Mouse (Mus musculus): ENCODE data around the gene Paqr5.
A peak's percentile ranks its signal among the peaks of the same experiment; 100 is the strongest.

The Paqr5 gene

DNA sequence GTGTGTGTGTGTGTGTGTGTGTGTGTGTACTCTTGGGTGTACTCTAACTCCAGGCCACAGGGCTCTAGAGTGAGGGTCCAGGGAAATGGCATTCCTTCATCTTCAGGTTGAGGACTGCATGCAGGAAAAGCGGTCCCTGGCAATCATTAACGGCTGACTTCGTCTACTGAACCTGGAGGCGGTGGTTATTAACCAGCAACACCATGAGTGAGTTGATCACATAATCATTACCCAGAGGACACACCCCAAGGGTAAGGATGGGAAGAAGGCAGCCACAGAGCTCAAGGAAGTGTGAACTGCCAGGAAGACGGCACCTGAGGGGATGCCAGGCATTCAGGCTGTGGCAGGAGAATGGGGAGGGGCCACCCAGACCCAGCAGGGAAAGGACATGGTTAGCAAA is 18.3 kb downstream of the Paqr5 start:
- peak; percentile 89 to 92 for DNase-seq

DNA sequence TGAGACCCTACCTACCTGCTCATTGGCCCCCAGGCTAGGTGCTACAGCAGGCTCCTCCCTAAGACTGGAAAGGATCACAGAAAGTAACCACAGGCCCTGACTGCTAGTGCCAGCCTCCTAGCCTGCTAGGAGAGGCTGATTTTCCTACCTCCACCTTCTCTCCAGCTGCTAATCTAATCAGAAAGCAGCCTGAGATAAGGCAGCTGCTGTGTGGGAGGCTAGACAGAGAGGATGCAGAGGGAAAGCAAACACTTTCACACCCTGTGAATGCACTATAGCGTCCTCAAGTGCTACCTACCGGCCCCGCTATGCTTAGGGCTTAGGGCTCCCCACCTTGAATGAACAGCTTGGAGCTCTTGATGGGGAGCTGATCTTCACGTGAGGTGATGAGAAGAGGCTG is 19.6 kb downstream of the Paqr5 start:
- DNase-seq: no peak

DNA sequence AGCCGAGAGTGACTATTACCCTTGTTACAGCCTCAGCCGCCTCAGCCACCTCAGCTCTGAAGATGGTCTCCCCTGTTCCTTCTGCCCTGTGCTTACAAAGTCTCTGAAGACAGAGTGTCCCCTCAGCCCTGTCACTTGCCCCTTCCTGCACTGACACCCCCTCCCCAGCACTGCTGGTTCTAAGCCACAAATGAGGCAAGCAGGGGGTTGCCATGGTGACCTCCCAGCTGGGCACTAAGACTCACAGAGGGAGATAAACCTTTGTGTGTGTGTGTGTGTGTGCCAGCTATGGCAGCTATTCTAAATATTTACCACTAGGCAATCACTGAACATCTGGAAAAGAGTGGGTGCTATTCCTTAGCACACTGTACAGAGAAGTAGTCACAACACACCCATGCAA is 23.0 kb downstream of the Paqr5 start:
- no peak for DNase-seq

DNA sequence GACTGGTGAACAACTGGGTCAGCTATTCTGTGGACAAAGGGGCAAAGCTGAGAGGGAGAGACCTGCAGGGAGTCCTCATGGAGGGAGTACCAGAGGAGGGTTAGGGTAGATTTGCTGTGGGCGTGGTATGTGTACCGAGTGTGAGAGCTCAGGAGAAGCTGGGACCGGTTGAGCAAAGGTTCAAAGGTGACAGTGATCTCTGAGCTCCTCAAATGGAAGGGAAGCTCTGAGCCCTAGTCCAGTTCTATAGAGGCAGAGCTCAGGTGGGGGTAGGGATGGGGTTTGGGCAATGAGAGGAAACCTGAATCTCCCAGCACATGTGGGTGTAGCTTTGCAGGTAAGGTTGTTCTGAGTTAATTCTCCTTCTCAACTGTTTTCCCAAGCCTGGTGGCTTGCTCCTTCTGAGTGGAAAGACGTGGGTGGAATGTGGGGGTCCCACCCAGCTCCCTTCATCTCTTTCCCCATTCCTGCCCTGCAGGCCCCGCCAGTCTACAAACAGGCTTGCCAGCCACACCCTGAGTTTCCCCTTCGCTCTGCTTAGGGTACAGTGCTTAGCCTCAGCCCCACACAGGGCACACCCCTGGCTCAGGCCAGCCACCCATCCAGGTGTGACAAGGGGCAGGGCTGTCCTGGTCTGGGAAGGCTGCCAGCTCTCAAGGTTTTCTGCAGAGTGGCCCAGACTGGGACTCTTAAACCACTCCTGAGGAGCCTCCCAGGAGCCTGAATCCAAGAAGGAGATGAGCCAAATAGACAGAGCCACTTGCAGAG is 26.8 kb downstream of the Paqr5 start:
- DNase-seq: peak; percentile 92 to 96

DNA sequence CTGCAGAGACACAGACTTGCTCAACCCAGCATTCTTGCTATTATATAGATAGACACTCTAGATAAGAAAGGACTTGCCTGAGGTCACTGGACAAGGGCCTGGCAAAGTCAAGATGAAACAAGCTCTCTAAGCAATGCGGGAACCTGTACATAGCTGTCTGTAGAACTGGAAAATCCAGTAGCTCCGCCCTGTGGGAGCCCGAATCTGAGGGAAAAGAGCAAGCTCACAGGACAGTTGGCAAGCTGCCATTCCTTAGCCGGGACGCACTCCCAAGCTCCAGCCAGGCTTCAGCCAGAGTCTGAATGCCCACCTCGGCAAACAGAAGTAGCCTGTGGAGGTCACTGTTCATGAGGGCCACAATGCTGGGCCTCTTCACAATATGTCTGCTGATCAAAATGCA is 28.8 kb downstream of the Paqr5 start:
- peak; percentile 94 to 95 for DNase-seq

DNA sequence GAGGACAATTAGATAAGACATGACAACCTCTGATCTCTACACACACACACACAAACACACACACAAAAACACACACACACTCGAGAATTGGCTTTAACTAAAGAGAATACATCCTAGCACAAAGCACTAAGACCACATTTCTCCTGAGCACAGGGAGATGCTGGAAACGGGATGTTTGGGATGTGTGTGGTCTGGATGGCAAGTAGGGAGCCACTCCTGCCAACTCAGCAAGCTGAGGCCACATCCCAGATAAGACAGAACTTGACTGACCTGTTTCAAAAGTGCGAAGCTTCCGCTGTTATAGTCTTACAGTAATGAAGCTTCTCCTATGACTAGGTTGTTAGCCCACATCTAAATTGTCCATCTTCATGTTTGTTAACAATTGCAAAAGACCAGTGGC is 35.5 kb downstream of the Paqr5 start:
- DNase-seq: no peak

DNA sequence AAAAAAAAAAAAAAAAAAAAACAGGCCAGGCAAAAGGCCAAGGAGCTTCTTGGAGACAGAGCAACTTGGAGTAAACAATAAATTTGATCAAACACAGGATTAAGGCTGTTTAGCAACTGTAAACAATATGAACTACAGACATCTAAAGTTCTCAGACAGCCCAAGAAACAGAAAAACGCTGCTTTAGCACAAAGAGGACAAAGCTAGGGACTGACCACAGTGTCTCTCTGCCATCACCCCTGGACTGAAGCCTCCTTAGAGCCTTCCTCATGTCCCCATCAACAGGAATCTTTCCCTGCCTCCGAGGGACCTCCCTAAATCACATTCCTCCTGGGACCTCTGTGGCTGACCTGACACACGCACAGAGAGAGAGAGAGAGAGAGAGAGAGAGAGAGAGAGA is 35.9 kb downstream of the Paqr5 start:
- DNase-seq: no peak

DNA sequence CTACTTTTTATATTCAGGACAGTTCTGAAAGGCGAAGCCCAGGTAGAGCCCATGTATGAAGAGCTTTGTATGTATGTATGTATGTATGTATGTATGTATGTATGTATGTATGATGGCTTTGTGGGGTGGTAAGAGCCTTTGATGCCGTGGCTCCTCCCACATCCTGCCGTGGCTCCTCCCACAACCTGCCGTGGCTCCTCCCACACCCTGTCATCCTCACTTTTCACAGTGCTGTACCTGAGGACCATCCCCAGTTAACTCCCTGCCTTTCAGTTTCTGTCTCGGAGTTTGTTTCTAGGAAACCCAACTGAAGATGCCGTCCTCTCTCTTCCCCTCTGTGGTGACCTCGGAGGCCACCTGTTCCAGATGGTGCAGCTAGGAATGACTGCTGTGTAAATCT is 40.6 kb downstream of the Paqr5 start:
- no peak for DNase-seq

DNA sequence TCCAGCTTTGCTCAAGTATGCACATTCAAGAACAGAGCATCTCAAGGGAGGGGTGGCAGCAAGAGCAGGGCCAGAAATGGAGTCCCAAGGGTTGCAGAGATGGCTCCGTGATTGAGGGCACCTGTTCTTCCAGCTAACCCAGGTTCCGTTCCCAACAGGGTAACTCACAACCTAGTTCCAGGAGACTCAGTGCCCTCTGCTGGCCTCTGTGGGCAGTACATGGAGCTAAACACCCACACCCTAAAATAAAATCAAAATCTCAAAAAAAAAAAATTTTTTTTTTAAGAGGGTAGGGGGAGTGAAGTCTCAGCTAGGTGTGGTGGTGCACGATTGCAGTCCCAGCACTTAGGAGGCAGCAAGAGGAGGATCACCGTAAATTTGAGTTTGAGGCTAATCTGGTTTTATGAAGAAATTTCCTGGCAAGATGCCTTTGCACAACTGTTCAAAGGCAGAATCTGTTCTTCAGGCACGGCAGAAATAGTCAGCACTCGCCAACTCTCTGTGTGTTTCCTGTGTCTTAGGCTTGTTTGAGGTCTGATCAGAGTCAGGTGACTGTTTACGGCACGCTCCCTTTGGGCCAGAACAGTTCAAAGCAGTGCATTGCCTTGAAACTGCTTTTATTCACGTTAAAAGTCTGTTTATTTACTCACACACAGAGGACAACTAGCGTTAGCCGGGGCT is 41.3 kb downstream of the Paqr5 start:
- DNase-seq: peak; percentile 65 to 80

DNA sequence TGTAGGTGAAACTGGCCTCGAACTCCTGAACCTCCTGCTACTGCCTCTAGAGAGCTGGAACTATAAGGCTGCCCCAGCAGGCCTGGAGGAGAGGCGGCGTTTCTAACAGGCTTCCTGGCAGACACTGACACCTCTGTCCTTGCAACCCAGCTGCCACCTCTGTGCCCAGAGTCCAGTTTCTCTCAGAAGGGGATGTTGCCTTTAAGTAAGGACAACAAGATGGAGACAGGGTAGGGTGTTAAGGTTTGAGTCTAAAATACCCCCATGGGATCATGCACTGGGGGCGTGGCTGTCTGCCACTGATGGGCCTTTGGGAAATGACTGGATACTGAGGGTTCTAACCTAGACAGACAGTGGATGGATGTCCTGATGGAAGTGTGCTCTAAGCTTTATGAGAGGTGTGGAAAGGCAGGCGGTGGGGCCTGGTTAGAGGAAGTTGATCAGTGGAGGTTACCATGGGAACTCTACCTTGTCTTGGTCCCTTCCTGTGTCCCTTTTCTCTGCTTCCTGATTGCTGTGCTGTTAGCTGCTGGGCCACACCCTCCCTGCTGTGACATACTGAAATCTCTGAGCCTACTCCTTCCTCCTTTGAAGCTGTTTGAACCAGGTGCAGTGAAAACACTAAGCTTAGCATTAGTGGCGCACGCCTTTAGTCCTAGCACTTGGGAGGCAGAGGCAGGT is 43.6 kb downstream of the Paqr5 start:
- no peak for DNase-seq

DNA sequence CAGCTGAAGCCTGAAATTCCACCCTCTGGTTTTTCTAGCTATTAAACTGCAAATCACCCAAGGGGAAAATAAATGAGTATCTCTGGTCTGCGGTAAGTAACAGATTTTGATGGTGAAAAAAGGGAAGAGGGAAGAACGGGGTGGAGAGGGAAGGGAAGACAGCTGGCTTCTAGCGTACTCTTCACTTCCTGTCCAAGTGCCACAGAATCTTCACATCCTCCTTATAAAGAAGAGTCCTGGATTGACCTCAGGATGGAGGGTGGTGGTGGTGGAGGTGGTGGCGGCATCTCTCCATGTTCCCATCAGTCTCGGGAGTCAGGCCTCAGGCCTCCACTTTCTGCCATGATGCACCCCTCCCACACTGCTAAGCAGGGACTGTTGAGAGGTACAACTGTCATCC is 44.8 kb downstream of the Paqr5 start:
- DNase-seq: no peak

DNA sequence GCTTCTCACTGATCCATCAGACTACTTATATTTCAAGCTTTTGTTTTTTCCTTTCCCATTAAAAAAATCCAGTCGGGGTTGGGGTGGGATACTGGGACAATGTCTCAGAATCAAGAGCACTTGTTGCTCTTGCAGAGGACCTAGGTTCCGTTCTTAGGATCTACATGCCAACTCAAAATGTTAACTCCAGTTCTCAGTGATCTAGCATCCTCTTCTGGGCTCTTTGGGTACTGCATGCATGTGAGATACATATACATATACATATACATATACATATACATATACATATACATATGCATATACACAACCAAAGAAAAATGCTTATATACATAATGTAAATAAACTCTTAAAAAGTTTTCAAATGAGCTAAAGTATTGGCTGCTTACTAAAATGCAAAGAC is 46.7 kb downstream of the Paqr5 start:
- no peak for DNase-seq

DNA sequence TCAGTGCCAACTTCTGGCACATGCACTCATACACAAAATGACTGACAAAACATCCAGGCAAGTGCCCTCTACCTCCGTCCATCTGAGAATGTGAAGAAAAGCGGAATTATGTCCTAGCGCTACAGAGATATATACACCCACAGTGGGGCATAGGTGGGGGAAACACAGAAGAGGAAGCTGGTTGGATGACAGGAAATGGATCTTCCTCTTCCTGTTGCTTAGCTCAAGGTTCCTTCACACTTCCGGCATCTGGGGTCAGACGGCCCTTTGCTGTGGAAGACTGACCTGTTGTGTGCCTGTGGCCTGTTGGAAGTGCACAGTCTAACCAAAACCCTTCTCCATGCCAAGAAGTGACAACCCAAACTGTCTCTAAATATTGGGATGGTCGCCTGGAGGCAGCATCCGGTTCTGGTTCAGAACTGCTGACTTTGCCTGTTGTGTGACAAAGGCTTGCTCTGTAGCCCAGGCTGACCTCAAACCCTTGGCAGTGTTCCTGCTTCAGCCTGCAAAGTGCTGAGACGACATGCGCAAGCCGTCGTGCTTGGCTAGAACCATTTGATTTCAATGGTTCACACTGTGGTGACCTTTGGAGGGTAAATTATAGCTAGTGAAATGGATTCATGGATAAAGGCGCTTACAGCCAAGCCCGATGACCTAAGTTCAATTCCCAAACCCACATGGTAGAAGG is 49.3 kb downstream of the Paqr5 start:
- DNase-seq: peak; percentile 48 to 60

DNA sequence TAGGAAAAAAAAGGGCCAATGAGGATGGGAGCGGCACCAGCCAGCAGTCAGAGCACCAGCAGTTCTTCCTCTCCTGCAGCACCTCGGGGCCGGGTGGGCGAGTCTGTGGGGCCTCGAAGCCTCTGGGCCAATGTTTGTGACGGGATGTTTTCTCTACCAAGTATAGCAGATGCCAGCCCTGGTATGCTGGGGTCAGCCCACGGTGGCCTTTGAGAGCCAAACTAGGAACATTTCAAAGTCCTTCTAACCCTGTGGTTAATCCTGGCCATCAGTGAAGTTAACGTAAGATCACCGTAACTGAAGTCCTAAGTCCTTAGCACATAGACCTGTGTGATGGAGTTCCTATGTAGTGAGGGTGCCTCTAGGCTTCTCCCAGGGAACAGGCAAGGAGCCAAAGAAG is 54.6 kb downstream of the Paqr5 start:
- no peak for DNase-seq

DNA sequence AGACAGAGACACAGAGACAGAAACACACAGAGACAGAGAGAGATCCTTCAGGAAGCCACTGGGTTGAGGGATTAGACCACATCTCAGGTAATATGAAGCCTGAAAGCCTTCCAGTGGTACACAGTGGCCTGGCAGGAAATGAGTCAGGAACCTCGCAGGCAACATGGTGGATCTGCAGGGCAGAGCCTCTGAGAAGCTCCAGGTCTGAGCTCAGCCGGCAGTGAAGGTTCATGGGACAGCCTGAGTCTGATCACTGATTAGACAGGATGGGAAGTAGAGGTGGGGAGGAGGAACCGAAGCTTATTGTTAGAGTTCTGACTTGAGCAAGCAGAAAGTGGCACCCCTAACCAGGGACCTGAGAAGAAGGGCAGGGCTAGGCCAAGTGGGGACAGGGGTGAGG is 55.6 kb downstream of the Paqr5 start:
- no peak for DNase-seq

DNA sequence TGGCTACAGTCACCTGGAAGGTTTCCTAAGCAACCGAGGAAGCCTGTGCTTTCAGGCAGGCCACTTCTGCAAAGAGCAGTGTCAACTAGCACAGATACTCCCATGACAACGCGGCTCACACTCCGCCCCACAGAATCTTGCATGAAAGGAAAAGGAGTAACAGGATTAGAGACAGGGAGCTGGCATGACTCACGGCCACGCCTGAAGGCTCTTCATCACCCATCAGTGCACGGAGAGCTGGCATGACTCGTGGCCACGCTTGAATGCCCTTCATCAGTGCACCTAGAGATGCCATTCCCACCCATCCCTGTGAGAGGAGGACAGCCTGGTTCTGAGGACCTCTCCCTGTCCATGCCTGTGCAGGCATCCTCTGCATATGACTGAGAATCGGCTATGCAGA is 59.3 kb downstream of the Paqr5 start:
- DNase-seq: no peak

DNA sequence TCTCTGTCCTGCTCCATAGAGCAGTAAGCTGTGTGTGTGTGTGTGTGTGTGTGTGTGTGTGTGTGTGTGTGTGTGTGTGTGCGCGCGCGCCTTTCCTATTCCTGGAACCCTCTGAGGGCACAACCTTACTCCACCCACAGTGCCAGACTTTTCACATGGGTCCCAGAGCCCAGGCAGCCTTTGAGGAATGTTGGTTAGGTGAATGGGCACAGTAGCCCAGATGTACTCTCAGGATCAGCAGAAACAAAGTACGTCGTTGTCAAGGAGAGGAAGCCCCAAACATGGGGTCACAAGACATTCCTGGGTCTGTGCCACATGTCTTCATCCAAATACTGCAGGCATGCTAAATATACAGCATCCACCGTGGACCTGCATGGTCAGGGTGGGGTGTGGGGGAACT is 60.7 kb downstream of the Paqr5 start:
- DNase-seq: no peak

DNA sequence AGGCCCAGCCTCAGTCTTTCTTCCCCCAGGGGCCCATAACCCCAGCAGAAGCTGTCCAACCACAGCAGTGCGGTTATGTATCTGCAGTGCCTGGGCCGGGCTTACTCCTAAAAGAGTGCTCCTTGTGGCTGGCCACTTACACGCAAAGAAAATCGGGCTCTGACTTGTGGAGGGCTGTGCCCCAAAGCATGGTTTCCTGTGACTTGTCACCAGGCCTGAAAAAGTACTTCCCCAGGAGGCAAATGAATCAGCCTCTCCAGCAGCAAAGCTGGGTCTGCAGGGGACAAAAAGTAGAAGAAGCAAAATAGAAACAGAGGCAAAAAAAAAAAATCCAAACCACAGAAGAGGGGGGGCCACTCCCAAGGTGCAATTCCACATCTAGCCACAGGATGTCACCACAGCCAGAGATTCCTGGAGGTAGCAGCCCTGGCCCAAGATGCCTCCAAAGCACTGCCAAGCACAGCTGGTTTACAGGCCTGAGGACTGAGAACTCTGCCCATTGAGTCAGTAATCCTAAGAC is 61.2 kb downstream of the Paqr5 start:
- DNase-seq: peak; percentile 78 to 83

DNA sequence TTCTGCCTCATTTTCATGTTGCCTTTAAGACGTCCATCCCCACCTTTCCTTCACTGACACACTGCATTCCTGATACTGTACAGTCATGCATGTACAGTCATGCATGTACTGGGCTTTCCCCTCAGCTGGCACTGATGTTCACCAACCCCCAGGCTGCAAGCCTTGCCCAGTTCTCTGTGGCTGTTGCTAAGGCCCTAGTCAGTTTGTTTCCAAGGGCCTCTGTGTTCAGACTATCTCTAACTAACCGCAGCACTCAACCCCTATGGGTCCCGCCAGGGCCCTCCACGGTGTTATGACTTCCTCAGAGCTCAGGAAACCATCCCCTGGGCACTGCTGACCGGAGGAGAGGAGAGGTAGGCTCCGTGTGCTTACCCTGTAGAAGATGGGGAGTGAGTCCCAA is 63.3 kb downstream of the Paqr5 start:
- DNase-seq: no peak

DNA sequence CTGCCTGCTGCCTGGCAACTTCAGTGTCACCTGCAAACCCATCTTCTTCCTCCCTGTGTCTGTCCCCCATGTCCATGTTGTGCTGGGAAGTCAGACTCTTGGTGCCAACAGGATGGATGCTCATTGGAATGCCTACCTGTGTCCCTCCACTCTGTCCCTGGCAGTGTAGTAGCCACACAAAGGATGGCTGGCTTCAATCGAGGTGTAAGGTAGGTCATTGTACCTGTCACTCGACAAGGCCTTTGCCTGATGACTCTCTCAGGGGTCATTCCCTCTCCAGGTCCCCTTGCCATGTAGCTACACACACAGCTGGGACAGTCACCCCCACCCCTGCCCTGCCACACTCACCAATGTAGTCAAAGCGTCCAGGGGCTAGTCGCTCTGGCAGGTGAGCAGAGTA is 65.5 kb downstream of the Paqr5 start:
- no peak for DNase-seq

DNA sequence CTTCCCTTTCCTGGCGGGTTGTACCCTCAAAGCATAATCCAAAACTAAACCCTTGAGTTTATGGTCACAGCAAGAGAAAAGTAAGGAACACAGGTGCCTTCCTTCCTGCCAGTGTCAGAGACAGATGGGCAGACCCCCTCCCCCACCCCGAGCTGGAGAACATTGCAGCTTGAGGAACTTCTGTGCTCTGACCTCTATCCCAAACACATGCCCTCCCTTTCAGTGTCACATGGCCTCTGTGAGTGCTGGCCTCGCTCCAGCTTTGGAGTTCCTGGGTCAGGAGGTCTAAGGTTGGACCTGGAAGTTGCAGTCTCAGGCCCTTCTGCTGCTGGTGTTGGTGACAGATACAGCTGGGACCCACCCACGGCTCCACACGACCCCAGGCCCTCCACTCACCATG is 65.9 kb downstream of the Paqr5 start:
- DNase-seq: peak; percentile 85 to 91

DNA sequence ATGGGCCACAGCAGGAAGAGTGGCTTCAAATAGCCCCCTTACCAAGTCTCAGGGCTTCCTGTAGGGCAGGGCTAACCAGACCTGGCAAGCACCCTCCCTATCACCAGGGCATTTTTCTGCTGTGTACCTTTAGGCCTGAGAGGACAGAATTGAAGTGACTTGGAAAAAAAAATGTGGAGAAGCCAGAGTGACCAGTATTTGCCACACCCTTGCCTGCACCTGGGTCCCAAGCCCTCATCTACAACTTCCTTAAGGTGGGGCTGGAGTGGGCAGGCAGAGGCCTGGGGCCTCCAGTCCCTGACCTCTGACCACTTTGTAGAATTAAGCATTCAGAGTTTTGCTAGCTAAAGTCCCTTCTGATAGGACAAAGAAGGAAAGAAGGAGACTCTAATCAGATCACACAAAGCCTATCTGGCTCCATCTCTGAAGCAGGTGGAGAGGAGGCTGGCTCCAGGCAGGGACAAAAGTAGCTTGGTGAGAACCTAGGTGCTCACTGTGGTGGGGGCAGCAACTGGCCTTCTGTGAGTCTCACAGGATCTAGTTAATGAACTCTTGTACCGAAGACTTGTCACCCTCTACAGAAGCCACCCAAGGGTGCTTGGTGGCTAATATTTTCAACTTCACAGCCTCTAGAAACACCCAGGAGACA is 66.6 kb downstream of the Paqr5 start:
- DNase-seq: peak in 1 of 2 experiments; percentile 30

DNA sequence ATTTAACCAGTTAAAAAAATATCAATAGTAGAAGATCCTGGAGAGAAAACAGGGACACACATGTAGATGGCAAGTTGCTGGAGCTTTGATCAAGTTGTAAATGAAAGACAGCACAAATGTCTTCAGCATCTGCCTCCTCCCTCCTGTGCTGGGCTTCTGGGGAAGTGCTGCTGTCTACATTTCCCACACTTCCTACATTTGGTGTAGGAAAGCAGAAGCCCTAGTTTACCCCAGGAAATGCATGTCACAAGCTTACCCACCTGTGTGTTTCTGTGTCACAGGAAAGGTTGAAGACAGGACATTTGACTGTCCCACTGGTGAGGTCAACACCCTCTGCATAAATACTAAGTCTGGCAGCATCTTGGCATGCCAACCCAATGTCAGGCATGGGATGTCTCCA is 71.9 kb downstream of the Paqr5 start:
- no peak for DNase-seq

Measured in kidney, postnatal 25 days (tissue).